Mouse (Mus musculus) liver, embryonic 16.5 days (tissue): ENCODE data around the gene Fam199x. TPM values are rescaled to one million over a fixed set of nuclear protein-coding genes. Genes with fewer than 3 reads are reported as not detected.
A peak's percentile ranks its signal among the peaks of the same experiment; 100 is the strongest.

ENCODE experiments used
- ATAC-seq: fragments of 200-750 bp; cut with Nextera tagmentation; 2 replicates; pipeline ENCODE4 v1.8.0; 2017; ENCODE audit warnings: low read depth, mild to moderate bottlenecking, moderate number of reproducible peaks, moderate library complexity
- H3K27ac ChIP-seq: fragments of 300-500 bp; sonication (generic); 2 replicates; pipeline ENCODE4 v1.5.1; 2014; ENCODE audit warnings: mild to moderate bottlenecking, low read length
- H3K27me3 ChIP-seq: fragments of 300-500 bp; sonication (generic); 2 replicates; pipeline ENCODE4 v1.6.1; 2014; ENCODE audit warnings: low read depth, low read length, mixed read lengths; ENCODE audit not compliant: control insufficient read depth, insufficient read depth
- H3K36me3 ChIP-seq: fragments of 300-500 bp; sonication (generic); 2 replicates; pipeline ENCODE4 v1.6.1; 2014; ENCODE audit warnings: mild to moderate bottlenecking; ENCODE audit not compliant: control insufficient read depth, insufficient read depth
- H3K4me1 ChIP-seq: fragments of 300-500 bp; sonication (generic); 2 replicates; pipeline ENCODE4 v1.6.1; 2014; ENCODE audit warnings: low read depth, low read length, mixed read lengths; ENCODE audit not compliant: control insufficient read depth
- H3K4me2 ChIP-seq: fragments of 300-500 bp; sonication (generic); 2 replicates; pipeline ENCODE4 v1.6.1; 2014; ENCODE audit warnings: low read depth, low read length, mixed read lengths
- H3K4me3 ChIP-seq: fragments of 300-500 bp; sonication (generic); 2 replicates; pipeline ENCODE4 v1.5.1; 2014; ENCODE audit warnings: low read depth, mild to moderate bottlenecking, low read length
- H3K9ac ChIP-seq: fragments of 300-500 bp; sonication (generic); 2 replicates; pipeline ENCODE4 v1.6.1; 2014; ENCODE audit warnings: low read depth, low read length
- H3K9me3 ChIP-seq: fragments of 300-500 bp; sonication (generic); replicated peaks from 2 replicates; pipeline ENCODE4 v1.6.1; 2016; ENCODE audit warnings: low read length; ENCODE audit not compliant: control insufficient read depth
- WGBS: fragments of 180-500 bp; shearing (Covaris S2); extraction: QIAGEN DNeasy Blood & Tissue Kit; methylation state at CpG from one replicate; pipeline ENCODE4 v1.1.7; 2014; ENCODE audit not compliant: insufficient replicate concordance; 5-methylcytosine and 5-hydroxymethylcytosine counted together
- polyA plus RNA-seq: library from polyadenylated mRNA; unstranded; fragments of >200 nt; fragmentation: Nextera tagmentation; extraction: Ambion mirVana; gene quantifications from 2 replicates; pipeline ENCODE4 v1.2.1, GENCODE M21; 2015

Fam199x gene
- polyA plus RNA-seq, 1 experiment from 2014 or later: 0.90 TPM

GRCm38 (mm10) chrX:137038502-137038901 is 10.9 kb upstream of the Fam199x start:
- H3K27ac ChIP-seq: peak overlapping the region; percentile 80; the same call in 1 of the 2 replicates
- peaks cover 2% of the 10 kb centered on the region for H3K4me1 ChIP-seq
- peak overlapping the region; percentile 68 for H3K4me2 ChIP-seq
- WGBS: 42% methylated on average over 7 of the region's 7 CpGs
- no peaks in the 10 kb centered on the region for H3K36me3 ChIP-seq
- H3K4me3 ChIP-seq: peak overlapping the region; percentile 72
- peak overlapping the region; percentile 66 for H3K9ac ChIP-seq
- H3K27me3 ChIP-seq: no peaks in the 10 kb centered on the region
- ATAC-seq: no peak
- no peaks in the 10 kb centered on the region for H3K9me3 ChIP-seq

GRCm38 (mm10) chrX:137049060-137049424 is 352 bp upstream of the Fam199x start:
- H3K4me2 ChIP-seq: peak overlapping the region; percentile 76
- H3K4me1 ChIP-seq: no peaks in the 10 kb centered on the region; the same call in 1 of the 2 replicates
- no peaks in the 10 kb centered on the region for H3K9me3 ChIP-seq
- H3K36me3 ChIP-seq: no peaks in the 10 kb centered on the region
- WGBS: 17% methylated on average over 11 of the region's 11 CpGs
- H3K27ac ChIP-seq: no peak overlapping the region
- peak overlapping the region; percentile 68 for H3K4me3 ChIP-seq
- H3K9ac ChIP-seq: peak overlapping the region; percentile 41; the same call in 1 of the 2 replicates
- ATAC-seq: no peak
- H3K27me3 ChIP-seq: no peaks in the 10 kb centered on the region

DNA sequence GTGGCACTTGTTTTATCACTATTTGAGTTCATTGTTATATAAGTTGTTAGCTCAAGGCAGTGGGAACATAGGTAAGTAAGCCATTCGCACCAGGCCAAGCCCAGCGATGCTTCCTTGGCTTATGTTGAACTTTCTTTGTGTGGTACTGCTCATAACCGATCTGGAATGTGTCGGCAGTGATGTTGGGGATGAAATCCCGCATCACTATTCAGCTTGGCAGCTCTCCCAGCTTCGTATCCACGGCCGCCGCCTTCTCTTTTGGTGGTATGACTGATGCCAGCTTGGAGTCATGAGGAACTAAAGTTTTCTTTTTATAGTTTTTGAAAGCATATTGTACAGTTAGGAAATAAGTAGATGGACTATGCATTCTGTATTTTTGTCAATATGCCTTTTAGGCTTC is 13.8 kb downstream of the Fam199x start:
- no peak for ATAC-seq
- Histone ChIP-seq H3K27ac (no peak overlapping the region), H3K4me1 (no peaks in the 10 kb centered on the region), H3K9ac (no peak overlapping the region), H3K9me3 (no peaks in the 10 kb centered on the region), H3K4me3 (no peak overlapping the region), H3K4me2 (no peak overlapping the region), H3K27me3 (no peaks in the 10 kb centered on the region), H3K36me3 (no peaks in the 10 kb centered on the region)
- 72% methylated on average over 9 of the region's 9 CpGs for WGBS

DNA sequence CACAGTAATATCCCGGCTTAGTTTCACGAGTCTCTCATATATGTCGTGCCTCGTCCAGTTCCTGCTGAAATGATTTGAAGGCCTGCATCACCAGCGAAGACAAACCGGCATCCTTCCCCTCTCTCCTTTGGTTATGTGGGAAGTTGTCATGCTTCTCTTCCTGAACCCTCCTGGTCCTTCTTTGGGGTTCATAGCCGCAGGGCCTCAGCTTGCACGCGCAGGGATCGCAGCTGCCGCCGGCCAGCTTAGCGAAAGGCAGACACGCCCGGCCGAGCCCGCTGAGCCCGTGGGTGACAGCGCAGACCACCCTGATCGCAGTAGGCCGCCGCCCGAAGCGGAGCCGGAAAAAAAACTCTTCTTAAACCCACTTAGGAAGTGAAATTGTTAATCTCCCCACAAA is 55.1 kb downstream of the Fam199x start:
- Histone ChIP-seq H3K9me3 (no peaks in the 10 kb centered on the region), H3K4me1 (no peaks in the 10 kb centered on the region), H3K9ac (no peak overlapping the region), H3K4me3 (no peak overlapping the region), H3K27me3 (peaks cover 40% of the 10 kb centered on the region), H3K27ac (no peak overlapping the region), H3K36me3 (no peaks in the 10 kb centered on the region), H3K4me2 (no peak overlapping the region)
- no peak for ATAC-seq
- WGBS: 20% methylated on average over 25 of the region's 25 CpGs

DNA sequence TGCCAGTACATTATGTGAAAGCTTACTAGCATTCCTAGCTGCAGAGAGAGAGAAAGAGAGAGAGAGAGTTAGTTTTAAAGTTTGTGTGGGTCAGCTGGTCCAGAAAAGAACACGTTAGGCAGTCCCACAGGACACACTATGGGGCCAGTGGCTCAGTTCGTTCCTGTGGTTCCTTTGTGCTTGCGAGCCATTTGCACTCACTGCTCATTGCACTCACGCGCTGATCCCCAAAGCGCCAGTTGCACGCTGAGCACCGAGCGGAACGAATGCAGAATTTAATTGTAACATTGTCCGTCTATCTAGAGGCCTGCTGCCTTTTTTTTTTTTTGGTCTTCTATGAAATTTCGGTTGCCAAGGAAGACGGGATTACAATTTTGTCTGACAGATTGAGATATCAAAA is 57.1 kb downstream of the Fam199x start:
- Histone ChIP-seq H3K9ac (no peak overlapping the region), H3K36me3 (no peaks in the 10 kb centered on the region), H3K9me3 (no peaks in the 10 kb centered on the region), H3K4me3 (no peak overlapping the region), H3K4me2 (no peak overlapping the region), H3K27ac (no peak overlapping the region), H3K27me3 (peaks cover 33% of the 10 kb centered on the region), H3K4me1 (no peaks in the 10 kb centered on the region)
- WGBS: 16% methylated on average over 13 of the region's 13 CpGs
- no peak for ATAC-seq

DNA sequence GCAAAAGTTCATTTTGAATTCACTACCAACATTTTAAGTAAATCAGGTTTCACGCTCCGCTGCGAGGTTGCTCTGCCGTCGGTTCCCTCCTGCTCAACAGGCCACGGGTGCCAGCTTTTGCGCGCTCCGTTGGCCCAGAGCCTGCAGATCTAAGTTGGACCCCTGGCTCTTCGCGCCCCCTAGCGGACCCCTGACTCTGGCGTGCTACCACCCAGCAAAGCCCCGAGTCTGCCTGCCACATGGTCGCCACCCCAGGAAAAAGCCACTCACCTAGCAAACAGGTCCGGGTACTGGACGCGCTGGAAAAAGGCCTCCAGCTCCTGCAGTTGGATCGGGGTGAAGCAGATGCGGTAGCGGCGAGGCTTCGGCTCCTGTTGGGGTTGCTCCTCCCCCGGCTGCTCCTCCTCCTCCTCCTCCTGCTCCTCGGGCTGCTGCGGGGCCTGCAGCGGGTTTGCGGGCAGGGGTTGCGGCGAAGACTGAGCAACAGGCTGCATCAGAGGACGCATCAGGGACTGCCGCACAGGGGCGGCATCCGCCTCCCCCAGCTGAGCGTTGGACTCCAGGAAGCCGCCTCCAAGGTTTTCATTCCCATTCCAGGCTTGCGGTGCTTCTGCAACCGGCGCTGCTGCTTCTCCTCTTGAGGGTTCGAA is 68.8 kb downstream of the Fam199x start:
- Histone ChIP-seq H3K9me3 (no peaks in the 10 kb centered on the region), H3K27ac (no peak overlapping the region), H3K4me2 (no peak overlapping the region), H3K27me3 (peaks cover 54% of the 10 kb centered on the region), H3K36me3 (no peaks in the 10 kb centered on the region), H3K9ac (no peak overlapping the region), H3K4me3 (no peak overlapping the region), H3K4me1 (no peaks in the 10 kb centered on the region)
- no peak for ATAC-seq
- WGBS: 19% methylated on average over 40 of the region's 40 CpGs

- H3K9me3 ChIP-seq: no peaks in the 10 kb centered on the region
- peak overlapping the region; percentile 36 for H3K4me2 ChIP-seq
- peaks cover 61% of the 10 kb centered on the region for H3K27me3 ChIP-seq
- H3K4me1 ChIP-seq: no peaks in the 10 kb centered on the region
- H3K4me3 ChIP-seq: peak overlapping the region; percentile 27
- no peak for ATAC-seq
- no peak overlapping the region for H3K27ac ChIP-seq
- no peak overlapping the region for H3K9ac ChIP-seq
- H3K36me3 ChIP-seq: no peaks in the 10 kb centered on the region
- 19% methylated on average over 52 of the region's 52 CpGs for WGBS
Measured at GRCm38 (mm10) chrX:137119675-137120423, 70.5 kb downstream of the Fam199x start.

GRCm38 (mm10) chrX:137121718-137122117 is 72.3 kb downstream of the Fam199x start, which contains the start of gene Esx1:
TSS of gene Esx1 (minus strand) at chrX:137122083.
- WGBS: 13% methylated on average over 19 of the region's 21 CpGs
- Histone ChIP-seq H3K27me3 (peaks cover 65% of the 10 kb centered on the region), H3K27ac (no peak within 1 kb of the TSS), H3K9ac (no peak within 1 kb of the TSS), H3K4me2 (no peak within 1 kb of the TSS), H3K4me1 (no peaks in the 10 kb centered on the region), H3K9me3 (no peaks in the 10 kb centered on the region), H3K36me3 (no peaks in the 10 kb centered on the region), H3K4me3 (no peak within 1 kb of the TSS)
- no peak for ATAC-seq

- Histone ChIP-seq H3K27ac (no peak overlapping the region), H3K4me2 (no peak overlapping the region), H3K4me1 (no peaks in the 10 kb centered on the region), H3K27me3 (peaks cover 20% of the 10 kb centered on the region), H3K9me3 (no peaks in the 10 kb centered on the region), H3K36me3 (no peaks in the 10 kb centered on the region), H3K9ac (no peak overlapping the region), H3K4me3 (no peak overlapping the region)
- 14% methylated on average over 17 of the region's 17 CpGs for WGBS
- no peak for ATAC-seq
Measured at GRCm38 (mm10) chrX:137127542-137127941, 78.1 kb downstream of the Fam199x start.
